Mouse (Mus musculus) brain, adult 2 months (tissue): ENCODE measurements at regions not wholly inside any gene's neighbourhood (a gene's known extent, or its start where the extent isn't known, plus 50 kb on each side); places are given as distances from the start of the nearest gene placed in this dataset.
A peak's percentile ranks its signal among the peaks of the same experiment; 100 is the strongest.

Experiments used
- DNase-seq: peaks from one replicate; pipeline ENCODE4 v3.0.0; 2011; ENCODE audit warnings: low read depth, low spot score

DNA sequence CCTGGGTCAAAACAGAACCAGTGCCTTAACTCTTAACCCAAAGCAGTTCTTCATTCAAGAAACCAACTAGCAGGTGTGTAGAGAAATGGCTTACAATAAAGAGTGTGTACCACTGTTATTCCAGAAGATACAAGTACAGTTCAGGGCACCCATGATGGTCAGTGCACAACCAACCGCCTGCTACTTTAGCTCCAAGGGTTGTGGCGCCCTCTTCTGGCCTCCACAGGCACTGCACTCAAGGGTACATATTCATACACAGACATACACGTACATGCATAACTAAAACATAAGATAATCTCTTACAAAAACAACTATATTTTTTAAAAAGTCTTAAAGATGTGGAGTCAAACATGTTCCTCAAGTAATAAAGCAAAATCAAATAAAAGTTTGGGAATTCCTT lies 65.9 kb upstream of the Peli2 start:
- DNase-seq = no peak

DNA sequence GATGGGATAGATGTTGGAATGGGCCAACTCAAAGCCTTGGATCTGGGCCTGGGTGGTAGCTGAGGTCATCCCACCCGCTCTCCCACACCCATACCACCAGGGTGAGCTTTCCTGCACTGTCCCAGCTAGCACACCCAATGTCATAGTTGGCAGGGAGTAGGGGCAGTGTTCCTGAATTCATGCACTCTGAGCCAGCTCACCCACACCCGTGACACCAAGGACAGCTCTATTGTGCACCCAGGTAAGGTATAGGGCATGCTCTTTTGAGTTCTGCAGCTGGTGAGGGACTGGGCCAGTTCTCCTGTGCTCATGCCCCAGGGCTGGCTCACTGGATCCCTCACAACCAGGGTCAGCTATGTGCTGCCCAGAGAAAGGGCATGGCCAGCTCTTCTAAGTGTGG lies 64.8 kb upstream of the Peli2 start:
- DNase-seq = no peak

DNA sequence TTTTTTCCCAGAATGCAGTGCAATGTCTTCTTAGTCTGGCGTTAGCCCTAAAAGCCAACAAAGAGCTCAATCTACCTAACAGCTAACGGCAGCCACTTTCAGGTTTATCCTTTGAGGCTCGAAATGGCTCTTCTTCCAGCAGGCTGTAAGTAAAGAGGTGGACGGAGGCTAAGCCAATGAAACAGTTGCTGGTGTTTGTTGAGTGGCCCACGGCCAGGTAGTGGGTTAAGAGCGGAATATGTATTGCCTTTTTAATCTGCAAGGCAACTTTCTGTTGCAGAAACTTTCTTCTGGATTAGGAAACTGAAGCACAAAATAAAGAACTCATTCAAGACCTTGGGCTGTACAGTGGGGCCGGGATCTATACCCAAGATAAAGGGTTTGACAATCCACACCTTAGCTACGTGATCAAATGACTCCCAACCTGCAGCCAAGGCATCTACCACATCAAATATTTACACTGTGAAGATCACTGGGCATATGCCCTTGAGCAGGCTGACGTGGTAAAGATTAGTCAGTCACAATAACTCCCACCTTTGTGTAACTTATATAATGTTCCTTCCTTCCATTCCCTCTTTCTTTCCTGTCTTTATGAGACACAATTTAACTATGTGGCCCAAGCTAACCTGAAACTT lies 62.3 kb upstream of the Peli2 start:
- DNase-seq = no peak

- DNase-seq = peak; percentile 71
These were observed 60.8 kb upstream of the Peli2 start for GRCm38 (mm10) chr14:48059664-48060455.

DNA sequence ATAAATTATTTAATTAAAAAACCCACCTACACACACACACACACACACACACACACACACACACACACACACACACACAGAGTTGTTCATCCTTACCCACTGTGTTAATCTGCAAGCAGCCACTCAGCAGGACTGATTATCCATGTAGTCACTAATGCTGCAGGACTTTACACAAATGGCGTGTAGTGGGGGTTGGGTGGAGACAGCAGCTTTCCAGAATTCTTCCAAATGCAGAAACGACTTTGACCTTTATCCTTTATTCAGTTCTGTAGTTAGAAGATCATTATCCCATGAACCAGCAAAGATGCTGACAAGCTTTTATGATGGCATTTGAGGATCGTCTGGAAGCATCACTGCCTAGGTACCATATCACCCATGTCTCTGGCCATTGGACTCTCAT lies 52.0 kb upstream of the Peli2 start:
- no peak for DNase-seq
